Mouse (Mus musculus): Measurements from ENCODE around the gene Arhgef17.

Gene Arhgef17

DNA sequence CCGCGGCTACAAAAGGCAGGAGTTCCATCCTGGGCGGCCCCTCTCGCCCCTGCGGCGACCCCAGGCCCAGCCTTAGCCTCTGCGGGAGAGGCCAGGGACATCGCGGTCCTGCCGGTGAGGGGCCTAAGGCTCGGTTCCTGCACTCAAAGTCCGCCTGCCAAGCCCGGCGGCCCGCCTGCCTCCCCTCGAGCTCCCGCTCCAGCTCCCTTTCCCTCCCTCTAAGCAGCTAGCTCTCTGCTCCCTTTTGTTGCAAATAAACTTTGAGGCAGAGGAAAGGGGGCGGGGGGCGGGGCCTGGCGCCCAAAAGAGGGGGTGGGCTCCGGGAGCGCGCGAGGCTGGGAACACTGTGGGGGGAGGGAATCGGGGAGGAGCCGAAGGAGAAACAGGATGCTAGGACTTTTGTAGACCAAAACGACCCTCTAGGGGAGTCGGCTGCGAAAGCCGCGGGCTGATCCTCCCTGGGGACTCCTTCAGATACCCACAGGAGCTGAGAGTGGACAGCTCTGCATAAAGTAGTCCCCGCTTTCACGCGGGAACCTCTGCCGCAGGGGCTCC is at the start of gene Arhgef17:
Arhgef17 (minus strand) TSS at position 182 of the 555 bp plus-strand sequence.
- no peak for DNase-seq (ENCODE audit: low spot score)

DNA sequence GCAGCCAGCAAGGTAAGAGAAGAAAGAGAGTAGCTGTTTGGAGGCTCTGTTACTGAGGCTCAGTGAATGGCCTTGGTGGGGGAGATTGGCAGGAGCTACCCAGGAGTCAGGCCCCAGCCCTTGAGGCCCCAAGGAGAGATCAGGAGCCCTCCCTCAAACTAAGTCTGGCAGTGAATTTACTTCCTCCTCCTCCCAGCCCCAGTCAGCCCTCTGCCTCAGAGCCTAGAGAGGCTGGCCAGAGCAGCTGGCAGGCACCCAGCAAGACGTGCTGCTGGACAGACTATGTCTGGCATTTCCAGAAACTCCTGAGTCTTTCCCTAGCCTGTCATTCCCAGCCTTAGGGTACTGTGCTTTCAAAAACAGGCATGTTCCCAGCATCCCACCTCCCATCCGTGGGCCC is 47.3 kb upstream of the Arhgef17 start:
- DNase-seq (ENCODE audit: low spot score), result peak; percentile 47

DNA sequence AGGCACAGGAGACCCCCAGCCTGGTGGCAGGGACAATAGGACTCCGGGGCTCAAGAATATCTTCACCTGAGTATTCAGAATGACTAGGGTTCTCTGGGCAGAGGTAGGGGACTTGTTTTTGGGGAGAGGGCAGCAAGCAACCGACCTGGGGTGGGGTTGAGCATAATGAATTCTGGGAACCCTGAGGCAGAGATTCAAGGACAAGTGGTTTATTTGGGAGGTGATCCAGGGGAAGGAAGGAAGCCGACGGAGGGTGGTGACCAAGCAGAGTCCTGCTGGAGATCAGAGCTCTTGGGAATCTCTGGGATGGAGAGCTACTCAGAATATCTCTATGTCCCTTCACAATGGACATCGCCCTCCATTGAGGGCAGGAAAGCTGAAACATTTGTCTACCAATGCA is 46.3 kb upstream of the Arhgef17 start:
- no peak for DNase-seq (ENCODE audit: low spot score)

DNA sequence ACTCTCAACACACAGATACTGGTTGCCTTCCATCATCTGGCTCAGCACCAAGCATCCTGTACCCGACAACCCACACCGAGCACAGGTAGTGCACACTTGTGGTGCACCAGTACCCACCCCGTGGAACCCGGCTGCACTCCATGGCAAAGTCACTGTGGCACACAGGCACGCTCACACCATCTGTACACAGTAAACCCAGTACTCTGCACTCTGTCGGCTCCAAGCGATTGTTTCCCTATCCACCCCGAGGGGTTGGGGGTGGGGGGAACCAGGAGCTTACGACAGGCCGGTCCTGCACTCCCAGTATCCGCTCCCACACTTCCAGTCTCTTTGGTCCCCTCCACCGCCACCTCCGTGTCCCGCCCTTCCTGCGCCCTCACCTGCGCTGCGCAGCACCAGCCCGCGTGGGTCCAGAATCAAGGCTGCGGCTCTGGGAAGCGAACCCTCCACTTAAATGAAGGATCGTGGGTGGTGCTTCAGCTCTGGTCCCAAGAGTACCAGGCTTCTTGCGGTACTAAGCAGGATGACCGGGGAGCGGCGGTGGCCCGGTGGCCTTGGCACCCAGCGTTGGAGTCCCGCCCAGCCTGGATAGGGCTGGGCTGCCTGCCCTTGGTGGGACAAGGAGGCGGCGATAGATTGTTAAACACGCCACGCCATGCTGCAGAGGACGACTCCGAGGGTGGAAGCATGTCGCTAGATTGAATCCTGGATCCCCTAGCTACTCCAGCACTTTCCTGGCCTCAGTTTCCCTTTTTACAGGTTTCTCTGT is 42.4 kb upstream of the Arhgef17 start, which contains the start of gene P2ry6:
P2ry6 (minus strand) TSS at position 515 of the 769 bp plus-strand sequence.
- DNase-seq (ENCODE audit: low spot score), result no peak

DNA sequence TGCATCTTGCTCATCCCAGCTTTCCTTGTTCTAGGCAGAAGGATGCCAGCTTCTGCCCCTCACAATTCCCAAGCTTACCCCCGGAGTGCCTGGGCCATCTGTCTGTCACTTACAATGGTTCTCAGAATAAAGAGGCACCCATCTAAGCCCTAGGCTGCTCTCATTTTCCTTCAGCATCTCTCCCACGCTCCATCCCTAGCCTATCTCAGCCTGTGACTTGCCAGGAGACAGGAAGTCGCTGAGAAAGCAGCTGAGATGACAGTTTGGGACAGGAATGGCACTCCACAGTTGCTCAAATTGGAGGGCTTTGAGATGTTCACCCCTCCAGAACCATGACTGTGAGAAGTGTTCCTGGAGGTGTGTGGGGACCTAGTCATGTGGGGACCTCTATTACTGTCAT is 41.0 kb upstream of the Arhgef17 start:
- DNase-seq (ENCODE audit: low spot score), result no peak

DNA sequence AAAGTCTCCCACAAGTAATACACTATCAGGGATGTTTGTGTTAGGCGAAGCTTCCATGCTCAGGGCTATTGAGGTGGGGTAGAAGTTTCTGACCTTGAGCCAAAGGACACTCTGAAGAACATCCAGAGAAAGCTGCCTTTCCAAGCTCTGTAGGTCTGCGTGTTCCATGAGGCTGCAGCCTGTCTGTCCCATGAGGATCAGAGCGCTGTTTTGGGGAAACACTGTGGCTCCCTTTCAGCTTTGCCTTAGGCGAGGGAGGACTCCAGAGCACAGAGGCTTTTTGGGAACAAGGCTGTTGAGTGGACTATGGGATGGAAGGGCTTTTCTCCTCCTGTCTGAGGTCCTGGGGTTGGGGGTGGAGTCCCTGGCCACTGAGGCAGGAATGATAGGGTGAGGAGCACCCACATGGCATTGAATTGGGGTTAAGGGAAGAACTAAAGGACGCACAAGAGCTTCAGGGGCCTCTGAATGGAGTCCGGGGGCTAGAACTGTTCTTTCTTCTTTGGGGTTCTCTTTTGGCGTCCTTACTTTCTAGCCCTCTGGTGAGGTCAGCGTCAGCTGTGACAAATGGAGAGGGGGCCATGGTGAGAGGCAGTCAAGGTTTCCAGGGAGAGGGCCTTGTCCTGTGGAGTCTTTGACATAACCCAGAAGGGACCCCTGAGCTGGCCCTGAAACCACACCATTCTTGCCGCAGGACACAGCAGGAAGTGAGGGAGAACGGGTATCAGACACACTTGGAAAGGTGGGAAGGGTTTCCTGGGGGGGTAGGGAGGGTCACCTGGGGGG is 37.2 kb upstream of the Arhgef17 start:
- no peak for DNase-seq (ENCODE audit: low spot score)

DNA sequence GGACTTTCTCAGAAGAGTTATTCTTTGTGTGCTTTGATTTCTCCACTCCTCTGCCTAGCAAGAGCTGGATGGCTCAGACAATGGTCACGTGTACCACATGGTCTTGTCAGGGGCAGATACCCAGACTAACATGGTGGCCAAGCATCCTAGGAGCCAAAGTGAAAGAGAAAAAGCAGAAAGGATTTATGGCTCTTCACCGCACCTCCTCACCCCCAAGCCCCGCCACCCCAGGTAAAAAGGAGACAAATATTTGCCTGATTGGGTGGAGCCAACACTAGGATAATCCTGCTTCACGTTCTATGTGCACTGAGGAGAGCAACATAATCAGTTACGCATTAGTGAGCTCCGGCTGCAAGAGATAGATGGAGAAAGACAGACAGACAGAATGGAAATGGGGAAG is 36.5 kb upstream of the Arhgef17 start:
- DNase-seq (ENCODE audit: low spot score), result no peak

DNA sequence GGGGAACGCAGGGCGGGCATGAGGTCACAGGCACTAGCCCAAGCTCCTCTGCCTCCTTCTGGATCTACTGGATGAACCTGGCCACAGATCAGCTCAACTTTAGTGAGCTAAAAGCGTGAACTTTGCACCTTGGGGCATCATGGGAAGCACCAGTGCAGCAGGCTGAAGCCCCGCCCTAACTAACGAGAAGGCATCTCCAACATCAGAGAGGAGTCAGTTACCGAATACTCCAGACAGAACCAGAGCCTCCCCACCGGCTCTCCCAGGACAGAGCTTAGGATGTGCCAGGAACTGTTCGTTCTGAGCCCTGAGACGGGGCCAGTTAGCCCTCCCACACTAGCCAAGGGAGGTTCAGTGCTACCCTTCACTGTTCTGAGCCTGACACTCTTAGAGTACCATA is 35.9 kb upstream of the Arhgef17 start:
- DNase-seq (ENCODE audit: low spot score), result no peak

DNA sequence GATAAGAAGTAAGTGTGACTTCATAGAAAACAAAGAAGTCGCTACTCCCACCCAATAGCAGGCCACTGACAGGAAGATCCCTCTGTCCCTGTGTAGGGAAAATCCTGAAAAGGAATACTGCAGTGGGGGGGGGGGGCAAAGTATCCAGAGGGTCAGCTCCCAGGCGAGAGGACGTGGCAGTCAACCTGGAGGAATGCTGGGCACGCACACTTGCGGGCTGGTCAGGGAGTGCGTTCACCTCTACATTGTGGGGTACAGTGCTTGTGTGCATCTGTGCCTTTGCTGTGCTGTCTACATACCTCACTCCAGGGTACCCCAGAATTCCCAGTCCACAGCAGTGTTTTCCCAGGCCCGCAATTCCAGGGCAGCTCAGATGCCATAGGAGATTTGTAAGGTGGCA is 34.1 kb upstream of the Arhgef17 start:
- DNase-seq (ENCODE audit: low spot score), result no peak

DNA sequence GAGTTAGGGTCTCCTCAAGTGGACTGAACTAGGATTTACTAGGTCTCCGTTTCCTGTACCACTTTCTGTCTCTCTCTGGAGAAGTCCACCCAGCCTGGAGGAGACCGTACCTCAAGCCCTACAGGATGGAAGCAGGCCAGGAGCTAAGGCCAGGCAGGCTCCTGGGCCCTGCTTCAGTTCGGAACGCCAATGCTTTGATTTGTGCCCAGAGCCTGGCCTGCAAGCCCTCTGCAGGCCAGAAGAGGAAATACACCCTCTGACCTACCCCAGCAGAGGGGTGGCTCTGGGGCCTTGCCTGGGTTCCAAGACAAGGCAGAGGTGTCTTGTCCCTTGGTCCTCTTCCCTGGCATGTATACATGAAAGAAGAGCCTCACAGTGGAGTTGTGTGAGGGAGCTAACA is 33.2 kb upstream of the Arhgef17 start:
- no peak for DNase-seq (ENCODE audit: low spot score)

DNA sequence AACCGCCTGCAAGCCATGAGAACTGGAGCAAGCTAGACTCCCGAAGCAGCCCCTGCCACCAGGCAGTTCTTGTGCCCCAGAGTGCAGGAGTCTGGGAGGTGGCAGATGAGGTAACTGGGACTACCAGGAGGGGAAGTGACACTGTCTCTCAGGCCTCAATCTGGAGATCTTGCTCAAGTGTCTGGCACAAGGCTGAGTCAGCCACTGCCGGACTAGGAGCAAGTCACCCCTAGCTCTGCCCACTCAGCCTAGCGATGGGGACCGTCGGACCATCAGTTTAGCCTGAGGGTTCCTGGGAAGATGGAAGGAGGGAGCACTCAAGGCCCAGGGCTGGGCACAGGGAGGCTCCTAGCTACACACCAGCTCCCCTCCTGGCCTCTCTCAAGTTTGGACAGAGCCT is 32.3 kb upstream of the Arhgef17 start:
- DNase-seq (ENCODE audit: low spot score), result no peak

DNA sequence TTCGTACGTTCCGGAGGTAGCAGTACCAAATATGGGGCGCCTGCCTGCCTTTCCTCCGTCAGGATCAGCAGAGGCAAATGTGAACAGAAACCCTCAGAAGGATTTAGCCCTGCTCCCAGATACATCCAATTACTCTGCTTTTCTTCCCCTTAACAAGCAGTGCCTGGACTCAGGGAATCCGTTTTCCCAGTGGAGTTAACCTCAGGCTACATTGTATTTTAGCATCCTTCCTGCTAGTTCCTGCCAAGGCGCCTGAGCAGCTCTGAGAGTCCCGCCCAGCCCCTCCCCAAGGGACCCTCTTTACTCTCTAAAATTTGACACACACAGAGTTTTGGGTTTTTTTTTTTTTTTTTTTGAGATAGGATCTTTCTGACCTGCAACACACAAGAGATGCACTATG is 31.5 kb upstream of the Arhgef17 start:
- no peak for DNase-seq (ENCODE audit: low spot score)

DNA sequence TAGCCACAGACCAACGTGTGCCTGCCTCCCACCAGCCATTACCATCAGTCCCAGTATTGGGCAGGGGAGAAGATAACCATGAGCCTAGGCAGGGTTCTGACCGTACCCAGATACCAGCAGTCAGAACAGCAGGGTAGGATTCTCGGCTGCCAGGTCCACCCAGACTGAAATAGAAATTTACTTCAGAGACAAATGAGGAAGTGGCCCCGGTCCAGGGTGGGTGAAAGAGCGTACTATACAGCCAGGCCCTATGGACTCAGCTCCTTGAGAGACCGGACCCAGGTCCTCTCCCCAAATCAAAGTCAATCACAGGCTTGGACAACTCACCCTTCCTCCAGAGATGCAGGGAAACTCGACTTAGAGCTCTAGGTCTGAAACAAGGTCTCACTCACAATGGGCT is 29.2 kb upstream of the Arhgef17 start:
- no peak for DNase-seq (ENCODE audit: low spot score)

DNA sequence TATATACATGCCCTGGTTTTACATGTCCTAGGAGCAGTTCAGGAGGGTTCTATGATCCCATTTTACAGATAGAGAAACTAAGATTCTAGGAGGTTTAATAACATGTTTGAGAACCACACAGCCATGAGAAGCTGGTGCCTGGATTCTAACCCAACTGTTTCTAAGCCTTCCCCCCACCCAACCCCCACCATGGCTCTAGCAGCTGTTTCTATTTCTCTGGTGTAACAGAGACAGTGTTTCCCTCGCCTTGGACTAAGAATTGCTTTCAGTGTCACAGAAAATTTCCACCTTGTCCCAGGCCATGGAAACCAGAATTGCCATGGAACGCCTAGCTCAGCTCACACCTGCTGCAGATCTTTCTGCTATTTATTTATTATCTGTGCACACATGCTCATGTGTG is 28.6 kb upstream of the Arhgef17 start:
- DNase-seq (ENCODE audit: low spot score), result no peak

DNA sequence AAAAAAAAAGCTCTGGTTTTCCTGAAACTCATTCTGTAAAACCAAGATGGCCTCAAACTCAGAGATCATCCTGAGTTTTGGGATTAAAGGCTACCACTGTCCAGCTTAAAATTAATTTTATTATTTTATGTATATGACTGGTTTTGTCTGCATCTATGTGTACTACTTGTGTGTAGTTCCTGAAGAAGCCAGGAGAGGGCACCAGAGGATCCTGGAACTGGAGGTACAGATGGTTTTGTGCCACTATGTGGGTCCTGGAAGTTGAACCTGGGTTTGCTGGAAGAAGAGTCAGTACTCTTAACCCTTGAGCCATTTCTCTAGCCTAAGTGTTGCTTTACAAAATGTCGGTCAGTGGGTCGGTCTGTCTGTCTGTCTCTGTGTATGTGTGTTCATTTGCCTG is 26.5 kb upstream of the Arhgef17 start:
- DNase-seq (ENCODE audit: low spot score), result no peak

DNA sequence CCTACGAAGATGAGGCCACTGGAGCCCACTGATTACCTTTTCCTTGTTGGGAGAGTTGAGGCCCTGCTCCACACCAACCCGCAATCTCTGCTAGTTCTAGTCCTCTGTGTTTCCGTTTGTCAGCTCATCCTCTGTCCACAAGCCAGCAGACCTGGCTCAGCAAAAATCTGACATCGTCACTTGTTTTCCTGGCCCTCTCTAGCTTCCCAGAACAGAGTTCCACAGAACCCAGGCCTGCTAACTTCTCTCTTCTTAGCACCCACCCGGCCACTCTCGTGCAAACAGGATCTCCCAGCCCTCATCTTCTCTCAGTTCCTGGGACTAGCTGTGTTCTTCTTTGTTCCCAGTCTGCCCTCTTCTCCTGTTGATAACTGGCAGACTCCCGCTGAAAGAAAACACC is 20.8 kb upstream of the Arhgef17 start:
- no peak for DNase-seq (ENCODE audit: low spot score)

DNA sequence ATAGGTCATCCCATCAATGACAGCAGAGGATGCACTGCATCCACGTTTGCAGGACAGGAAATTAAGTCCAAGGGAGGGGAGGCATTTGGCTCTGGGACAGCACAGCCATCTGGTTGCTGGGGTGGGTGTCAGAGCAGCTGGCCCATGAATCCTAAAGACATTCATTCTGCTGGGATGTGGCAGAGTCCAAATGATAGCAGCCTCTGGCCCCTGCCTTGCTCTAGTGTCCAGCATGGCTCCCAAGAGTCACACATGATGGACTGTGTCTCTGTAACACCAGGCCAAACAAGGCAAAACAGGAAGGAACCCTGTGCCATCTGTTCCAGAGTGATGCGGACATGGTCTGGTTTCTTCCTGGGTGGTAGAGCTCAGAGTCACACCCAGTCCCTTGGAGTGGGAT is 20.0 kb upstream of the Arhgef17 start:
- no peak for DNase-seq (ENCODE audit: low spot score)

DNA sequence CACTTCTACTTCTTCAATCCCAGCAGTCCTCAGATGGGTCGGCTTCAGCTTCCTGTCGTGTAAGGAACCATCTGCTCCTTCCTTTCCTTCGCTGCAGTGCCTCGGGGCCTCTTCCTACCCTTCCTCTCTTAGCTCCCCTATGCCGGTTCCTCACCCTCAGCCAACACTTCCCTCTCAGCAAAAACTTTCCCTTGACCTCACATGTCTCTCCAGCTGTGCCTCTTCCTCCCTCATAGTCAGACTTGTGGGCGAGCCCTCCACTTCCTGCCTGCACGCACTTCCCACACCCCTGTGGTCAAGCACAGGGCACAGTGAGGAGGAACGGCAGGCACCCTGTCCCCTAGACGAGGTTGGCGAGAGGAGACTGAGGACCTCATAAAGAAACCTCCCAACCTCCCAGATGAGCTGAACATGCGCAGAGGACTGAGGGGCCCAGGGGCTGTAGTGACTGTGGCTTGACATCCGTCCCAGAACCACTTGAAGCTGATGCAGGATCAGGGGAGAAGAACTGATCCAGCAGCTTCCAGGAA is 18.6 kb upstream of the Arhgef17 start:
- DNase-seq (ENCODE audit: low spot score), result no peak

DNA sequence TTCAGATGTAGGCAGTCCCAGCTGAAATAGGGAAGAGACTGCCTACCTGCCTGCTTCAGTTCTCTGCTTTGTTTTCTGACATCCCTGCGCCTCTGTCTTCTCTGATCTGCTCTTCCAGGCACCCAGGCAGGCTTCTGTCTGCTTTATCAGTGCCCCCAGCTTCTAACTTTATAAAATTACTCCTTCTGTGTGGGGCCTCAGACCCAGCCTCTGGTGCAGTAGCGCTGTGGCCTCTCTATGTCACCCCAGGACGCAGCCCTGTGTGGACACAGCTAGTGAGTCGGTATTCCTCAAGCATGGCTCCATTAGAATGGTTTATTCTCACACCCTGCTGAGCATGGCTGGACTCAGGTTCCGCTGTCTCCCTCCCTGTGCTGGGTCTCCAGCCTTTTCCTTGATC is 18.1 kb upstream of the Arhgef17 start:
- no peak for DNase-seq (ENCODE audit: low spot score)

DNA sequence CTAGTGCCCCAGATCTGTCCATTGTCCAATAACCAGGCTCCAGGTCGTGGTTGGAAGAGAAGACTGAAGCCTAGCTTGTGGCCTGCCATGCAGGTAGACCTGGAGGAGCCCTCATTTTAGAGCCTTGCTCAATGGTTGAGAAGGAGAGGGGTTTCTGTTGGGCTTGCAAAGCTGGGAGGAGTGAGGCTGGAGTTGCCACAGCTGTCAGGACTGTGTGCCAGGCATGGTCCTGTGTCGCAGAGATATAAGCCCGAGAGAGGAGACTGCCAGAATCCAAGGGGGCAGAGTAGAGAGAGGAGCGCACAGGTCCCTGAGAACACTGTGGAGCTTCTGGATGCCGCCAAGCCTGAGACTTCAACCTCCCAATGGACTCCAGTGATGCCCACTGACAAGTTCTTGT is 12.8 kb upstream of the Arhgef17 start:
- no peak for DNase-seq (ENCODE audit: low spot score)

DNA sequence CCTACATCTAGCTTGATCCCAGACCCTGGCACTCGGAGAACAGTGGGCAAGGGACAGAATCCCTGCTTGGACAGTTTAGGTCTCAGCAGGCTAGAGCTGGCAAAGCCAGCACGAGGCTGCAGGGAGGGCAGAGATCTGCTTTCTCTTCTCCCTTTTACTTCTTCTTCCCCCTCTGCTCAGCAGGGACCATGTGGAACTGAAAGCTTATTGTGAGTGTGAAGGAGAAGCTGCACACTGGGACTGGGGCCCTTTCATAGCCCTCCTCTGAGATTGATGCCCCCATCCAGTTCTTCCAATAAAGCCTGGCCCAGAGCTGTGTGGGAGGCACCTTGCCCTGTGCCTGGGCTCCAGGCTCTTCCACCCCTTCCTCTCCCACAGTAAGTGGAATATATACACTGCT is 12.4 kb upstream of the Arhgef17 start:
- DNase-seq (ENCODE audit: low spot score), result no peak

DNA sequence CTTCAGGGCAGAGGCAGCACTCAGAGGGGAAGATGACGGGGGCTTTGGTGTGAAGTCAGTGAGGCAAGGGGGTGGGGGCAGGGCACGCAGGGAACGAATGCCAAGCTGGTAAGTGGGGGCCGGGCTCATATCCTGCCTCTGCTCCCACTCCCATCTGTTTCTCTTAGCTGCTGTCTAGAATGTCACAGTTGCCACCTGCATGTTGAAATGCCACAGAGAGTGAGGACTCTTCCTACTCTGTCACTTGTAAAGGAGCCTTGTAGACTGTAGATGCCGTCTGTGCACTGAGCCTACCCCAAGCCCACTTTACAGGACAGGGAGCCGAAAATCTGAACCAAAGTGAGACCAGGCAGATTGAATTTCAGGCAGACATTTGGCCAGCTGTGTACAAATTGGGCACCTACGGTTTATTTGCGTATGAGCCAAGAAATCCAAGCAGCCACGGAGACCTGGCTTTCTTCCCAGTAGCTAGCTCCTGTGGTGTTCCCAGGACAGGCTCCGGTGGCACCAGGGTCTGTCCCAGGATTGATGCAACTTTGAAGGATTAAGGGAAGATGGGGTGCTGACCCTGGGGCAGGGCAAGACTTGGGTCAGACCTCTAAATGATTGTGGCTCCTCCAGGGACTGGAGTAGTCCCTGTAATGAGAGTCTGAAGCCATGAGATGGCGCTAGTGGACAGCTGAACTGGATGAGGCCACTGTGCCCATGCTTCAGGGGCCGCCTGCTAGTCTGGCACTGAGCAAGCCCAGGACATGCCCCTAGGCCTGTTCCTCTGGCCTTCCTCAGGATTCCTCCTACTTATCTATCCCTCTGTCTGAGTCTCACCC is 11.1 kb upstream of the Arhgef17 start:
- DNase-seq (ENCODE audit: low spot score), result no peak

Data from ovary, postnatal 10 days (tissue).